Mouse (Mus musculus) liver, embryonic 15.5 days (tissue): ENCODE results near the gene Olfr455. TPM values are rescaled to one million over a fixed set of nuclear protein-coding genes. Genes with fewer than 3 reads are reported as not detected.

ENCODE experiments used
- ATAC-seq: fragments of 200-750 bp; cut with Nextera tagmentation; 2 replicates; pipeline ENCODE4 v1.8.0; 2017; ENCODE audit warnings: moderate number of reproducible peaks, mild to moderate bottlenecking, moderate library complexity; ENCODE audit not compliant: insufficient read depth
- H3K27ac ChIP-seq: fragments of 300-500 bp; sonication (generic); replicated peaks from 2 replicates; pipeline ENCODE4 v1.5.1; 2015; ENCODE audit warnings: mild to moderate bottlenecking, inconsistent platforms
- H3K27me3 ChIP-seq: fragments of 300-500 bp; sonication (generic); 2 replicates; pipeline ENCODE4 v1.6.1; 2015; ENCODE audit warnings: mild to moderate bottlenecking, inconsistent platforms
- H3K36me3 ChIP-seq: fragments of 300-500 bp; sonication (generic); replicated peaks from 2 replicates; pipeline ENCODE4 v1.6.1; 2015; ENCODE audit warnings: moderate library complexity, mild to moderate bottlenecking, inconsistent platforms
- H3K4me1 ChIP-seq: fragments of 300-500 bp; sonication (generic); replicated peaks from 2 replicates; pipeline ENCODE4 v1.6.1; 2015; ENCODE audit warnings: inconsistent platforms
- H3K4me2 ChIP-seq: fragments of 300-500 bp; sonication (generic); 2 replicates; pipeline ENCODE4 v1.6.1; 2015; ENCODE audit warnings: moderate library complexity, mild to moderate bottlenecking, inconsistent platforms
- H3K4me3 ChIP-seq: fragments of 300-500 bp; sonication (generic); replicated peaks from 2 replicates; pipeline ENCODE4 v1.5.1; 2015; ENCODE audit warnings: mild to moderate bottlenecking, inconsistent platforms
- H3K9ac ChIP-seq: fragments of 300-500 bp; sonication (generic); 2 replicates; pipeline ENCODE4 v1.6.1; 2015; ENCODE audit warnings: moderate library complexity, mild to moderate bottlenecking, inconsistent platforms
- H3K9me3 ChIP-seq: fragments of 300-500 bp; sonication (generic); replicated peaks from 2 replicates; pipeline ENCODE4 v1.6.1; 2016; ENCODE audit warnings: inconsistent platforms
- WGBS: fragments of 180-500 bp; shearing (Covaris S2); methylation state at CpG from one replicate; pipeline ENCODE4 v1.1.7; 2015; ENCODE audit warnings: mixed read lengths; ENCODE audit not compliant: insufficient replicate concordance; 5-methylcytosine and 5-hydroxymethylcytosine counted together
- polyA plus RNA-seq: library from polyadenylated mRNA; unstranded; fragments of >200 nt; fragmentation: Nextera tagmentation; extraction: Ambion mirVana; gene quantifications from 2 replicates; pipeline ENCODE4 v1.2.1, GENCODE M21; 2015

The Olfr455 gene
- polyA plus RNA-seq, 1 experiment from 2014 or later = not detected

DNA sequence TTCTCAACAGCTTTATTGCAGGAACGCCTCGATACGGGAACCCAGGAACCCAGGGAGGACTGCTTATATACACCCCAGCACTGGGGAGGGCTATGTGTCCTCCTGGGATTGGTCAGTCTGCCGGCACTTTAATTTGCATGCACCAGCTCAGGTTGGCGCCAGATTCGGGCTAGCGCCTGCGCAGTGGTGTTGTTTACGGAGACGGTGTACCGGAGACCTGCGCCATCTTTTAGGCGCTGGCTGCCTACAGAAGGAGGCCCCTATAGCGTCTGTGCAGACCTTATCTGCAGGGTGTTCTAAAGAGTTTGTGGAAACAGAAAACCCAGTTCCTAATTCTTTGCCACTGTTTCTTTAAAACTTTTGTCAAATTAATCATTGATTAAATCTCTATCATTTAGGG is 11.3 kb upstream of the Olfr455 start:
- Histone ChIP-seq H3K36me3 (no peaks in the 10 kb centered on the region), H3K9ac (no peak overlapping the region), H3K4me3 (no peak overlapping the region), H3K9me3 (no peaks in the 10 kb centered on the region), H3K4me2 (no peak overlapping the region), H3K27ac (no peak overlapping the region), H3K27me3 (no peaks in the 10 kb centered on the region), H3K4me1 (no peaks in the 10 kb centered on the region)
- ATAC-seq = no peak
- 75% methylated on average over 14 of the region's 14 CpGs for WGBS

DNA sequence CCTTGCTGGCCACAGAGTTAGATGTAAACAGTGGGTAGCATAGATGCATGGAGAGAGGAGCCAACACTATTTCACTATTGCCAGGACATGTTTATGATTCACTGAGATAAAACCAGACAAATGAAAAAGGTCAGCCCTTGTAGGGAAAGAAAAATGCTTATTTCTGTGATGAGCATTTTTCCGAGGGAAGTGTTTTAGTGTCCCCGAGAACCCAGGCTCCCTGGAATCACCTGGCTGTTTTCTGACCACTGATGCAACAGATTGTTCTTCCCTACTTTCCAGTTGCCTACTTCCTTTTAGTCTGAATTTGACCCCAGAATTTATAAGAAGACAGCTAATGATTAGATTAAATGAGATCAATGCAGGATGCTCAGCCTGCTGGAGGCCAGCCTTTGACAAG is 1.2 kb downstream of the Olfr455 start:
- no peak for ATAC-seq
- Histone ChIP-seq H3K9ac (no peak overlapping the region), H3K9me3 (no peaks in the 10 kb centered on the region), H3K4me2 (no peak overlapping the region), H3K36me3 (no peaks in the 10 kb centered on the region), H3K27me3 (no peaks in the 10 kb centered on the region), H3K4me1 (no peaks in the 10 kb centered on the region), H3K4me3 (no peak overlapping the region), H3K27ac (no peak overlapping the region)
- whole genome bisulfite sequencing = 62% methylated on average over 2 of the region's 2 CpGs

DNA sequence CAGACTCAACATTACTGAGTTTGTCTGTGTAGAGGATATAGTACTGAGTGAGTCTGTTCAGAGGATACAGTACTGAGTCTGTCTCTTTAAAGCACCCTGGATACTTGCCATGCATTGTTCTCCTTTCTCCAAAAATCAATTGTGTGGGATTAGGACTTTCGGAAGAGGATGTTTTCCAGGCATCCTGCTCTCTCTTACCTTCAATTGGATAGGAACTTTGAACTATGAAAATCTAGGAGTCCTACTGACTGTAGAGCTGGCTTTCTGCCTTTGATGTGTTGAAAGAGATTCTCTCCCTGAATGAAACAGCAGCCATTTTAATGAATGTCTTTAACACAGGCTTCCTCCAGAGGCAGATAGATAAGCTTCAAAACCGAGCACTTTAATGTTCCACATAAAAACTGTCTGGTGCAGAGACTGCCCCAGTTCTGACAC is 1.9 kb downstream of the Olfr455 start:
- Histone ChIP-seq H3K4me1 (no peaks in the 10 kb centered on the region), H3K27ac (no peak overlapping the region), H3K4me3 (no peak overlapping the region), H3K9me3 (no peaks in the 10 kb centered on the region), H3K27me3 (no peaks in the 10 kb centered on the region), H3K36me3 (no peaks in the 10 kb centered on the region), H3K4me2 (no peak overlapping the region), H3K9ac (no peak overlapping the region)
- ATAC-seq = no peak
- WGBS = 34% methylated on average over 2 of the region's 2 CpGs

DNA sequence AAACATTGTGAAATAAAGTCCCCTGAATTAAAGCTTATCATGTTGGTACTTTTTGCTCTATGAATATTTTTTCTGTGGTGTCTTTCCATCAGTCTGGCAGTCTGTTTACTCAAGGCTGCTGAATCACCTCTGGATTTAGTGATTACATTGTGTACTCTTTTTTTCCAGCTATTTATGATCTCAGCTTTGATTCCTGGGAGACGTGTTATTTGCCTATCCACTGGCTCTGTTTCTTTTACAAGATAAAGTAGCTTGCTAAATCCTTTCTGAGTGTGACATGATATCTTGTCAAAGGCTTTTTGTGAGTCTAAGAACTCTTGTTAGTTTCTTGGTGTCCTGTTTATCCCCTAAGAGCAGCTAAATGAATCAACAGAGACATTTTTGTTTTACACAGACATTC is 2.5 kb downstream of the Olfr455 start:
- H3K4me2 ChIP-seq = no peak overlapping the region
- no peaks in the 10 kb centered on the region for H3K9me3 ChIP-seq
- H3K36me3 ChIP-seq = no peaks in the 10 kb centered on the region
- no peak overlapping the region for H3K9ac ChIP-seq
- no peaks in the 10 kb centered on the region for H3K27me3 ChIP-seq
- 38% methylated on average over 1 of the region's 1 CpGs for WGBS
- ATAC-seq = no peak
- no peak overlapping the region for H3K4me3 ChIP-seq
- H3K27ac ChIP-seq = no peak overlapping the region
- H3K4me1 ChIP-seq = no peaks in the 10 kb centered on the region

DNA sequence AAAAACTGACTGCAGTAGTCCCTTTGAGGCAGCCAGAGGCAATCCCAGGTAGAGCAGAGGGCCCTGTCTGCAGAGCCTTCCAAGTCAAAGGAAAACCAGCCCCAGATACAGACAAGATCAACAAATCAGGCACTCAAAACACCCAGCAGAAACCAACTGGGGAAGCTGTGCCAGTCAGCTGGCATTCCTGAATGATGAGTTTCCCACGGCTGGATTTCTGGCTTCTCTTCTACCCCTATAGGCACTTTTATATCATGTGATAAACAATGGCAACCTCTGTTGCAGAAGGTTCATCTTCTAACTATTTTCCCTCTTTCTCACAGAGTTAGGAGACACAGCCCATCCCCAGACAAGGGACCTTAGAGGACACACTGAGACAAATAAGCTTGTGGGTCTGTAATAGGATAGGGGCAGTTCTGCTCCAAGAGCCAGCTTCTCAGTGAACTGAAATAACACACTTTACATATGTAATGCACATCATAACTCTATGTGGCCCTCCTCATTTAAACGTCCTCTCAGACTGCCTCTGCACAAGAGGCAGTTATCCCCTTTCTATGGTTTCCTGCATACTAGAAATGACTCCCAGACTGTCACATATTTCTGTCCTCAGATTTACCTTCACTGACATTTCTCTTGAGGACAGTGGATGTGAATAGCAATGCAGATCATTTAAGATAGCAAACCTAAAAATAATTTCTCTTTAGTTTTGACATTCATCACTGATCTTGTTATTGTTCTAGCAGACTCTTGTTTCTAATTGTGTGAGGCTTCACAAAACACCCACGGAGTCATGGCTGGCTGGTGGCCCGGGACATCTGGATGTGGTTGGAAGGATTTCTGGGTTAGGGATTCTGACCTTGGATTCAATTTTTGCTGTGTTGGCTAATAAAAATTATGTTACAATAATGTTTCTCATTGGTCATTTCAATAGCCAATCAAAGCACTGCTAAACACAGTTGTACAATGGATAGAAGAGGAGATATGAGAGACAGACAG is 5.1 kb downstream of the Olfr455 start:
- Histone ChIP-seq H3K4me1 (no peaks in the 10 kb centered on the region), H3K9ac (no peak overlapping the region), H3K4me2 (no peak overlapping the region), H3K27ac (no peak overlapping the region), H3K27me3 (no peaks in the 10 kb centered on the region), H3K9me3 (no peaks in the 10 kb centered on the region), H3K4me3 (no peak overlapping the region), H3K36me3 (no peaks in the 10 kb centered on the region)
- 50% methylated on average over 4 of the region's 4 CpGs for WGBS
- ATAC-seq = no peak

DNA sequence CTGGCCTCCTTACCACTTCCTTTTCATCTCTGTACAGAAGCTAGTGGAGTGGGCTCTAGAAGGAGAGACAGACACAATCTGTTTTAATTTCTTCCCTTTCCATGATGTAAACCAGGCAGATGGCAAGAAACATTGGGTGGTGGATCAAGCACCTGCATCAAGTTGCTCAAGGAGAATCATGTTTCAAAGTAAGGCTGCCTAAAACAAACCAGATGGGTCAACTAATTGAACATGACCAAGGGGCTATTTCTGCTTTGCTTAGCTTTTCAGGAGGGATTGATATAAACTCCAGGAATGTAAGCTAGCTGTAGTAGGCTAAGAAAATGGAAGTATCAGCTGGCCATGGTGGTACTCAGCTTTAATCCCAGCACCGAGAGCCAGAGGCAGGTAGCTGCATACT is 6.7 kb downstream of the Olfr455 start:
- Histone ChIP-seq H3K36me3 (no peaks in the 10 kb centered on the region), H3K4me2 (no peak overlapping the region), H3K27ac (no peak overlapping the region), H3K9ac (no peak overlapping the region), H3K4me1 (no peaks in the 10 kb centered on the region), H3K4me3 (no peak overlapping the region), H3K27me3 (no peaks in the 10 kb centered on the region), H3K9me3 (no peaks in the 10 kb centered on the region)
- ATAC-seq = no peak
- WGBS = 67% methylated on average over 1 of the region's 1 CpGs

DNA sequence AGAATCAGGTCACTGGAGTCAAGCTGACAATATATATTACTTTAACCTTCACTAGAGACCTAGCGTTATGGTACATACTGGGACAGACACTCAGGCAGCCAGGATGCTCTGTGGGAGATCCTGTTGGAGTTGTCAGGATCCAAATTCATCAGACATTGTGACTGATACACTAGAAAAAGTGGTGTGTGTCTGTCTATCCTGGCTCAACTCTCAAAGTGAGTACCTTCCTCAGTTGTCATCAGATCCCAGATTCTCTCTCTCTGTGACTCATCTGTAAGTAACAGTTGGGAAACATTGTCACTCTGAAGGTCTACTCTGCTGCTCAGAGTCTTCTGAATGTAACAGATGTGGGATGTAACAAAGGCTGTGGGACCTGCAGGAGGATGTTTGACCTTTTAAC is 7.7 kb downstream of the Olfr455 start:
- Histone ChIP-seq H3K27ac (no peak overlapping the region), H3K4me1 (no peaks in the 10 kb centered on the region), H3K36me3 (no peaks in the 10 kb centered on the region), H3K4me2 (no peak overlapping the region), H3K4me3 (no peak overlapping the region), H3K27me3 (no peaks in the 10 kb centered on the region), H3K9me3 (no peaks in the 10 kb centered on the region), H3K9ac (no peak overlapping the region)
- no peak for ATAC-seq
- 68% methylated on average over 1 of the region's 1 CpGs for WGBS

DNA sequence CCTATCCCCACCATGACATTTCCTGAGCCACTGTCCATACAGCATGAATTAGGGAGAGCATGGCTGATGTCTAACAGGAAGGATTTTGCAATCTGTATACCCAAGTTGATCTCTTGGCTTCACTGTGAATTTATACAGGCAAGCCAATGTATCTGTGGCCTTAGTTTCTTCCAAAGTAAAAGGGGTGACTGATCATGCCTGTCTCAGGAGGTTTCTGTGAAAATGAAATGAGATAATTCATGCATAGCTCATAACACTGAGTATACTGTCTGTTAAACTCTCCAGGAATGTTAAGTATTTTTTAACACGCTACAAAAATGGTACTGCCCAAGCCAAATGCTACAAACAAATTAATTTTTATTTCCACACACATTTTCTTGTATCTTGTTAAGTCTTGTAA is 33.9 kb downstream of the Olfr455 start:
- 58% methylated on average over 1 of the region's 1 CpGs for WGBS
- Histone ChIP-seq H3K36me3 (no peaks in the 10 kb centered on the region), H3K9ac (no peak overlapping the region), H3K4me3 (no peak overlapping the region), H3K4me2 (no peak overlapping the region), H3K27ac (no peak overlapping the region), H3K9me3 (no peaks in the 10 kb centered on the region), H3K4me1 (no peaks in the 10 kb centered on the region), H3K27me3 (no peaks in the 10 kb centered on the region)
- no peak for ATAC-seq

DNA sequence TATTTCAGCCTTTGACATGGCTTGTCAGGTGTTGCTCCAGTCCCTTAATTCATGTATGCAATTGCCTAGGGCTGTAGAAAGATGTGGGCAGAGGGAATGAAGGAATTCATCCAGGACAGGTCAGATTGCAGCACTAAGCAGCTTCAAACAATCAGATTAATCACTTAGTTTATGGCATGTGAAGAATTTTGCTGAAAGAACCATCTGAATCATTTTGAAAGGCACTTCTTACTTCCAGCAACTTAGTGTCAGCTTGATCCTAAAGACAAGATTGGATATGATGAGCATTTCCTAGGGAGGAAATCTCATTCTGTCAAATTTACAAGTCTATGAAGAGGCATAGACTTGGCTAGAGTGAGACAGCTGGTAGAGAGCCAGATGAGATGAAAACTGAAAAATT is 38.1 kb downstream of the Olfr455 start:
- no peak overlapping the region for H3K4me3 ChIP-seq
- no peaks in the 10 kb centered on the region for H3K9me3 ChIP-seq
- H3K36me3 ChIP-seq = no peaks in the 10 kb centered on the region
- no peaks in the 10 kb centered on the region for H3K27me3 ChIP-seq
- no peak for ATAC-seq
- no peaks in the 10 kb centered on the region for H3K4me1 ChIP-seq
- H3K4me2 ChIP-seq = no peak overlapping the region
- H3K27ac ChIP-seq = no peak overlapping the region
- H3K9ac ChIP-seq = no peak overlapping the region

DNA sequence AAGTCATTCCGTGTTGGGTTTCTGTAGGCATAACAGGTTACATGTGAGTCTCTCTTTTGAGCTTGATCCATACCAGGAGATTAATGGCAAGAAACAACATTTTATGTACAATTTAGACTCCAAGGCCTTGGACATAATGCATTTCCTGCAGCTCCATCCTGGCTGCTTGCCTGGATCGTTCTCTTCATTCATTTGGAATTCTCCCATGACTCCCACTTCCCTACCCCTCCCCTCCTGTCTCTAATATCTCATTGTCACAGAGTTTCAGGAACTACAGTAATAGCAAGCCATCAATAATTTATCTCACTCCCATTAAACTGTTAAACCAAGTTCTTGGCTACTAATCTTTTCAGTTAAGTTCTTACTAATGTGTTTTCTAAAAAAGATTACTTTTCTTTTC is 43.9 kb downstream of the Olfr455 start:
- no peak overlapping the region for H3K9ac ChIP-seq
- H3K27me3 ChIP-seq = no peaks in the 10 kb centered on the region
- H3K9me3 ChIP-seq = no peaks in the 10 kb centered on the region
- no peaks in the 10 kb centered on the region for H3K36me3 ChIP-seq
- ATAC-seq = no peak
- H3K27ac ChIP-seq = no peak overlapping the region
- 59% methylated on average over 2 of the region's 2 CpGs for WGBS
- H3K4me2 ChIP-seq = no peak overlapping the region
- no peaks in the 10 kb centered on the region for H3K4me1 ChIP-seq
- H3K4me3 ChIP-seq = no peak overlapping the region

DNA sequence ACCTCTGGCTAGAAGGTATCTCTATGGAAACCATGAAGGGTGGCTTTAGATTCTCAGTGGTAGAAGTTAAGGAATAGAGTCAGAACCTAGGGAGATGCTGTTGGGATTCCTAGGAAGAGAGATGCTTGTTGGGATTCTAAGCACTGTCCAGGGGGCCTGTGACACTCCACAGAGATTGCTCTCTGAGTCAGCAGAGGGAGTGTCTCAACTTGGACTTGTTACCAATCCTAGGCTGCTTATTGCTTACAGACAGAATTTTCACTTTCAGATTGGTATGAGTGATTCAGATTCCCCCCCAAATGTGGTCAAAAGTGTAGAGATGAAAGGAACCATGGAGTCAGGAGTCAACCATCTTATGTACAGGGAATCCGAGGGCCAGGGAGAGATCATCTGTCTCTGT is 57.7 kb downstream of the Olfr455 start:
- Histone ChIP-seq H3K27ac (no peak overlapping the region), H3K9ac (no peak overlapping the region), H3K27me3 (no peaks in the 10 kb centered on the region), H3K9me3 (no peaks in the 10 kb centered on the region), H3K36me3 (no peaks in the 10 kb centered on the region), H3K4me3 (no peak overlapping the region), H3K4me2 (no peak overlapping the region), H3K4me1 (no peaks in the 10 kb centered on the region)
- 34% methylated on average over 1 of the region's 1 CpGs for WGBS
- ATAC-seq = no peak

DNA sequence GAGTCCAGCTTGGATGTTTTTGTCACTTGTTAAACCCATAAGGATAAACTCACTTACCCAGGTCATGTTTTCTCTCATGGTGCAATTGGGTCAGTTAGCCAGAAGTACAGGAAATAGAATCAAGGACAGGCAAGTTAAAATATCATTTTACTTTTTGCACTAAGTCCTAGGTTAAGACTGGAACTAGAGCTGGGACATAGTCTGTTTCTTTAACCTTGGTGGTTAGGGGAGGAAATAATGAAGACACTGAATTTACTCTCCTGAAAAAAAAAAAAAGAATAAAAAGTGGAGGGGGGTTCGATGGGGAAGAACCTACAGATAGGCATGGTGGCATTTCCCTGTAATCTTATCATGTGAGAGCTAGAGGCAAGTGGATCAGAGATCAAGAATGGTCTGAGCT is 60.3 kb downstream of the Olfr455 start, which contains the start of gene Olfr456:
Gene Olfr456 (minus strand): TSS at position 101 of the 400 bp plus-strand sequence.
- Histone ChIP-seq H3K4me1 (no peaks in the 10 kb centered on the region), H3K27me3 (no peaks in the 10 kb centered on the region), H3K9me3 (no peaks in the 10 kb centered on the region), H3K9ac (no peak within 1 kb of the TSS), H3K4me3 (no peak within 1 kb of the TSS), H3K36me3 (no peaks in the 10 kb centered on the region), H3K27ac (no peak within 1 kb of the TSS), H3K4me2 (no peak within 1 kb of the TSS)
- WGBS = 47% methylated on average over 1 of the region's 1 CpGs
- ATAC-seq = no peak
